Mouse (Mus musculus) urinary bladder, postnatal 14 days (tissue): ENCODE results near the gene Memo1.
"Not testable (repeated sequence)": the region's sequence is repeated elsewhere in the genome, so short reads cannot be mapped to it uniquely, and the experiment has no call there.

Source experiments
- DNase-seq: peaks from one replicate; pipeline ENCODE4 v3.0.0; 2021; ENCODE audit warnings: low spot score

The Memo1 gene

GRCm38 (mm10) chr17:74245284-74245683, 50.0 kb downstream of the Memo1 start:
- DNase-seq: no peak

- DNase-seq: no peak
Measured at GRCm38 (mm10) chr17:74242788-74243187, 52.5 kb downstream of the Memo1 start.

- no peak for DNase-seq
Measured at GRCm38 (mm10) chr17:74240322-74240721, 55.0 kb downstream of the Memo1 start.

GRCm38 (mm10) chr17:74228131-74228759, 67.1 kb downstream of the Memo1 start:
- DNase-seq: no peak

- DNase-seq: no peak
Measured at GRCm38 (mm10) chr17:74217304-74217703, 78.0 kb downstream of the Memo1 start.

GRCm38 (mm10) chr17:74212831-74213524, 82.3 kb downstream of the Memo1 start:
- DNase-seq: not testable (repeated sequence)

- DNase-seq: no peak
Measured at GRCm38 (mm10) chr17:74209143-74209908, 86.0 kb downstream of the Memo1 start.

- no peak for DNase-seq
Measured at GRCm38 (mm10) chr17:74195943-74196342, 99.4 kb downstream of the Memo1 start.

- no peak for DNase-seq
Measured at GRCm38 (mm10) chr17:74194755-74195154, 100.6 kb downstream of the Memo1 start.

- DNase-seq: no peak
Measured at GRCm38 (mm10) chr17:74193463-74193862, 101.9 kb downstream of the Memo1 start.

GRCm38 (mm10) chr17:74191446-74191845, 103.9 kb downstream of the Memo1 start:
- no peak for DNase-seq

- DNase-seq: no peak
Measured at GRCm38 (mm10) chr17:74186197-74186596, 109.1 kb downstream of the Memo1 start.

- no peak for DNase-seq
Measured at GRCm38 (mm10) chr17:74184739-74185138, 110.6 kb downstream of the Memo1 start.

GRCm38 (mm10) chr17:74180889-74181288, 114.4 kb downstream of the Memo1 start:
- DNase-seq: no peak

GRCm38 (mm10) chr17:74179640-74180039, 115.7 kb downstream of the Memo1 start:
- not testable (repeated sequence) for DNase-seq

- no peak for DNase-seq
Measured at GRCm38 (mm10) chr17:74173726-74174125, 121.6 kb downstream of the Memo1 start.

- no peak for DNase-seq
Measured at GRCm38 (mm10) chr17:74172834-74173233, 122.5 kb downstream of the Memo1 start.

GRCm38 (mm10) chr17:74159443-74159894, 135.9 kb downstream of the Memo1 start:
- peak; percentile 68 for DNase-seq

- DNase-seq: no peak
Measured at GRCm38 (mm10) chr17:74158161-74158560, 137.2 kb downstream of the Memo1 start.
